Mouse (Mus musculus) myocyte (in vitro differentiated cells): ENCODE results near the gene Shank2. TPM values are rescaled to one million over a fixed set of nuclear protein-coding genes. Genes with fewer than 3 reads are reported as not detected.

ENCODE experiments used
- H3K27me3 ChIP-seq: one replicate; pipeline ENCODE4 v1.6.1; 2011; ENCODE audit not compliant: control insufficient read depth, insufficient read depth, insufficient read length
- H3K36me3 ChIP-seq: one replicate; pipeline ENCODE4 v1.6.1; 2011; ENCODE audit not compliant: control insufficient read depth, insufficient read depth
- H3K4me2 ChIP-seq: one replicate; pipeline ENCODE4 v1.6.1; 2011; ENCODE audit warnings: low read depth, control low read depth
- H3K4me3 ChIP-seq: one replicate; pipeline ENCODE4 v1.5.1; 2011; ENCODE audit warnings: mild to moderate bottlenecking, control low read depth, moderate library complexity
- H3K79me2 ChIP-seq: one replicate; pipeline ENCODE4 v1.6.1; 2011; ENCODE audit not compliant: control insufficient read depth, insufficient read depth
- H3ac ChIP-seq: one replicate; pipeline ENCODE4 v1.6.1; 2011; ENCODE audit not compliant: control insufficient read depth, insufficient read length
- CEBPB ChIP-seq: IDR thresholded peaks from 2 replicates; pipeline ENCODE4 v1.6.1; 2011; ENCODE audit warnings: mild to moderate bottlenecking, moderate library complexity; ENCODE audit not compliant: poor library complexity, insufficient read depth, severe bottlenecking
- E2F4 ChIP-seq: IDR thresholded peaks from one replicate; pipeline ENCODE4 v1.6.1; 2011; ENCODE audit warnings: mild to moderate bottlenecking, control low read depth, moderate library complexity; ENCODE audit not compliant: insufficient read depth
- MAX ChIP-seq: IDR thresholded peaks from one replicate; pipeline ENCODE4 v1.6.1; 2011; ENCODE audit warnings: low read depth, mild to moderate bottlenecking, control low read depth
- MYOD1 ChIP-seq, 3 experiments: IDR thresholded peaks; one replicate each; pipeline ENCODE4 v1.6.1; 2011; ENCODE audit warnings: control low read depth in 2 of 3, low read depth in 2 of 3, mild to moderate bottlenecking in 2 of 3, moderate library complexity in 1 of 3; ENCODE audit not compliant: insufficient read length in 2 of 3, control insufficient read depth in 1 of 3
- MYOG ChIP-seq, 3 experiments: IDR thresholded peaks; one replicate each; pipeline ENCODE4 v1.6.1; 2011; ENCODE audit warnings: control low read depth in 2 of 3, low read depth in 2 of 3, mild to moderate bottlenecking in 2 of 3; ENCODE audit not compliant: insufficient read length in 2 of 3, control insufficient read depth in 1 of 3, insufficient read depth in 1 of 3
- POLR2A ChIP-seq: IDR thresholded peaks from one replicate; pipeline ENCODE4 v1.6.1; 2011; ENCODE audit warnings: low read depth, mild to moderate bottlenecking, control low read depth, moderate library complexity; ENCODE audit not compliant: insufficient read length
- POLR2AphosphoS2 ChIP-seq: IDR thresholded peaks from one replicate; pipeline ENCODE4 v1.6.1; 2011; ENCODE audit warnings: low read depth, control low read depth; ENCODE audit not compliant: insufficient read length
- REST ChIP-seq: IDR thresholded peaks from one replicate; pipeline ENCODE4 v1.6.1; 2011; ENCODE audit warnings: mild to moderate bottlenecking, control low read depth, moderate library complexity; ENCODE audit not compliant: insufficient read depth, insufficient read length
- SRF ChIP-seq: IDR thresholded peaks from one replicate; pipeline ENCODE4 v1.6.1; 2011; ENCODE audit warnings: low read depth; ENCODE audit not compliant: control insufficient read depth, insufficient read length
- TCF12 ChIP-seq: IDR thresholded peaks from one replicate; pipeline ENCODE4 v1.6.1; 2011; ENCODE audit warnings: mild to moderate bottlenecking, control low read depth; ENCODE audit not compliant: poor library complexity, insufficient read depth, severe bottlenecking
- TCF3 ChIP-seq: IDR thresholded peaks from one replicate; pipeline ENCODE4 v1.6.1; 2011; ENCODE audit warnings: low read depth, control low read depth; ENCODE audit not compliant: insufficient read length
- USF1 ChIP-seq: IDR thresholded peaks from one replicate; pipeline ENCODE4 v1.6.1; 2011; ENCODE audit warnings: low read depth, mild to moderate bottlenecking, control low read depth, moderate library complexity
- polyA plus RNA-seq: library from polyadenylated mRNA; unstranded; fragments of >200 nt; fragmentation: generic; extraction: Trizol; gene quantifications from one replicate; pipeline ENCODE4 v1.2.1, GENCODE M21; 2012; ENCODE audit warnings: missing spikeins

The Shank2 gene
- polyA plus RNA-seq, 1 experiment, result 0.07 TPM

DNA sequence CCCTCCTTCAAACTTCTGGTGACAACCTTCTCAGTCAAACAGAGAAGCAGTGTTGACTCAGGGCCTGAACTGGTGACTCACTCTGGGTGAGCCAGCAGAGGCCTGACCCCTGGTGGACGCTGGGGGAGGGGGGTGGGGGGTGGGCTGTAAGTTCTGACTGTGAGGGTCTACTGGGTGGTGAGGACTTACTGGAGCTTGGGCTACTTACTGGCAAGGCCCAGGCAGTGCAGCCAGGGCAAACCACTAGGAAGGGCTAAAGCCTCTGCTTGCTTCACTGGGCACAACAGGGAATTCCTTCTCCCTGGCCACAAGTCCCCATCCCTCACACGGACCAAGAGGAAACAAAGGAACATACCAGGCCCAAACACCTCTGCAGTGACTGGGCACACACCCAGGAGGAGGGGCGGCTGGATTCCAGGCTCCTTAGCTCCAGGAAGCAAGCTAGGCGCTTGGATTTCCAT, 467.5 kb downstream of the Shank2 start:
- H3K79me2 ChIP-seq, result peaks cover 49% of the 10 kb centered on the region
- H3K27me3 ChIP-seq, result no peaks in the 10 kb centered on the region
- peak overlapping the region; percentile 92 for H3K4me2 ChIP-seq

DNA sequence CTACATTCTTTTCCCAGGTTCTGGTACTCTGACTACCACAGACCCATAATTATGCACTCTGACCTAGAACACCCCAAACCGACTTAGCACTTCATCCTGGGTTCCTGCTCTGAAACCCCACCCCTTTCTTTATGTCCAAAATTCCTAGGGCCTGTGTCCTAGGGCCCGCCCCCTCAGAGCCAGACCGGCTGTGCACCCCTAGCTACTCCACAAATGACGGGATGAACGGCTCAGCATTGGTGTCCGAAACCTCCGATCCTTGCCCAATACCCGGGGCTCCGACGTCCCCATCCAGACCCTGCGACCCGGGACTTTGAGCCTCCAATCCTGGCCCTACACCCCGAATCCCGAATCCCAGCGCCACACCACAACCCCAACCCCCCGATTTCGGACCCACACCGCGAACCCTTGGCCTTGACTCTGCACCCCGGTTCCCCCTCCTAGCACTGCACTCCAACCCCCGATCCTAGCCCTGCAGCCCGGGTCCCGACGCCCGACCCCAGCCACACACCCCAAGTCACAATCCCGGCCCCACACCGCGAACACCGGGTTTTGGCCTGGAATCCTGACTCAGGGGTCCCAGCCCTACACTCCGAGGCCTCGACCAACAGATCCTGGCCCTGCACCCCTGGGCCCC, 468.3 kb downstream of the Shank2 start:
- H3K4me3 ChIP-seq, result peak overlapping the region; percentile 88
- peaks cover 9% of the 10 kb centered on the region for H3K36me3 ChIP-seq
- TF ChIP-seq E2F4, result no peak
- TF ChIP-seq POLR2A, result no peak
- no peak for TF ChIP-seq TCF3
- no peak for TF ChIP-seq TCF12
- TF ChIP-seq MYOD1 (IDR thresholded peaks at IDR 0.05; ENCODE audit: control insufficient read depth in 1 of 3, insufficient read length in 2 of 3, low read depth in 2 of 3), result no peak
- no peaks in the 10 kb centered on the region for H3K27me3 ChIP-seq
- peaks cover 49% of the 10 kb centered on the region for H3K79me2 ChIP-seq
- peak overlapping the region; percentile 95 for H3ac ChIP-seq
- H3K4me2 ChIP-seq, result peak overlapping the region; percentile 92

More for the DNA sequence above, 467.5 kb downstream of the Shank2 start:
- peak overlapping the region; percentile 95 for H3ac ChIP-seq
- H3K36me3 ChIP-seq, result peaks cover 17% of the 10 kb centered on the region
- H3K4me3 ChIP-seq, result peak overlapping the region; percentile 88
- TF ChIP-seq POLR2AphosphoS2, result no peak
- TF ChIP-seq MAX, result no peak
- no peak for TF ChIP-seq TCF12
- no peak for TF ChIP-seq POLR2A
- no peak for TF ChIP-seq MYOG (IDR thresholded peaks at IDR 0.05; ENCODE audit: control insufficient read depth in 1 of 3, insufficient read depth in 1 of 3, insufficient read length in 2 of 3, low read depth in 2 of 3)
- TF ChIP-seq SRF, result no peak
- TF ChIP-seq MYOD1 (IDR thresholded peaks at IDR 0.05; ENCODE audit: control insufficient read depth in 1 of 3, insufficient read length in 2 of 3, low read depth in 2 of 3), result no peak
- no peak for TF ChIP-seq REST

DNA sequence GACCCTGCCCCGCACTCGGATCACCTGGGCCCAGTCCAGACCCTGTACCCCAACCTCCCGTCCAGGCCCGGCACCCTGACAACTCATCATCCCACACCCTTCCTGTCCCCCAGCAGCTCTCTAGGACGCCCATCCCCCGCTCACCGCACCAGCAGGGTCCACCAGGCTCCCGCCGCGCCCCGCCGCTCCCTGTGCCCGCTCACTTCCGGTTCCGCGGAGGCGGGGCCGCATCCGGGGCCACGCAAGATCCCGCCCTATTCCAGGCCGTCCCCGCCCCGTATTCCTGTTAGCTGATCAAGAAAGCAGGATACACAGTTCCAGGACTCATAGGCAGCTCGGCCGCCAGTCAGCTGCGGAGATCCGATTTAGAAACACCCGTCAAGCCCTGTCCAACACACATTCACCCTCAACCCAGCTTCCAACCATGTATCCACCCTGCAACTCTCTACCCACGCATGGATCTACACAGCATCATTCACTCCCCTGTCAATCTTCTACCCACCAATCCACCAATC, 468.9 kb downstream of the Shank2 start, which contains the start of gene Cttn:
TSS of gene Cttn (minus strand) at position 465 of the 515 bp plus-strand sequence.
- peak within 1 kb of the TSS; percentile 95 for H3ac ChIP-seq
- peaks cover 44% of the 10 kb centered on the region for H3K79me2 ChIP-seq
- peak within 1 kb of the TSS; percentile 92 for H3K4me2 ChIP-seq
- peak; percentile 90 for TF ChIP-seq POLR2A
- no peak for TF ChIP-seq E2F4
- TF ChIP-seq POLR2AphosphoS2, result peak; percentile 88
- H3K4me3 ChIP-seq, result peak within 1 kb of the TSS; percentile 88
- H3K27me3 ChIP-seq, result no peaks in the 10 kb centered on the region
- H3K36me3 ChIP-seq, result peaks cover 4% of the 10 kb centered on the region

GRCm38 (mm10) chr7:144471103-144471502, 469.4 kb downstream of the Shank2 start:
- Histone ChIP-seq H3K4me2 (peak overlapping the region; percentile 63), H3K4me3 (peak overlapping the region; percentile 88), H3K36me3 (no peaks in the 10 kb centered on the region), H3ac (peak overlapping the region; percentile 95), H3K27me3 (no peaks in the 10 kb centered on the region), H3K79me2 (peaks cover 41% of the 10 kb centered on the region)
- TF ChIP-seq POLR2AphosphoS2, result no peak
- TF ChIP-seq TCF12, result no peak
- no peak for TF ChIP-seq REST
- no peak for TF ChIP-seq MYOG (IDR thresholded peaks at IDR 0.05; ENCODE audit: control insufficient read depth in 1 of 3, insufficient read depth in 1 of 3, insufficient read length in 2 of 3, low read depth in 2 of 3)
- no peak for TF ChIP-seq E2F4
- TF ChIP-seq SRF, result no peak
- TF ChIP-seq MYOD1 (IDR thresholded peaks at IDR 0.05; ENCODE audit: control insufficient read depth in 1 of 3, insufficient read length in 2 of 3, low read depth in 2 of 3), result no peak
- TF ChIP-seq MAX, result no peak
- no peak for TF ChIP-seq TCF3
- TF ChIP-seq POLR2A, result no peak
- TF ChIP-seq CEBPB, result no peak
- no peak for TF ChIP-seq USF1

- Histone ChIP-seq H3ac (no peak overlapping the region), H3K36me3 (no peaks in the 10 kb centered on the region), H3K4me3 (no peak overlapping the region), H3K27me3 (no peaks in the 10 kb centered on the region), H3K79me2 (peaks cover 18% of the 10 kb centered on the region), H3K4me2 (no peak overlapping the region)
- TF ChIP-seq SRF (no peak), E2F4 (no peak), USF1 (no peak), POLR2A (no peak), REST (no peak), CEBPB (no peak), MAX (no peak)
Measured at GRCm38 (mm10) chr7:144473486-144473885, 471.8 kb downstream of the Shank2 start.

Other genes with a start within 250 kb of the Shank2 start
- gene Osbpl5, start 244.9 kb upstream of the Shank2 start, polyA plus RNA-seq, result 49.6 TPM
- not detected for gene Mrgprg, start 234.9 kb upstream of the Shank2 start, polyA plus RNA-seq
- gene Mrgpre, start 217.4 kb upstream of the Shank2 start, polyA plus RNA-seq, result 1.9 TPM
- gene Nadsyn1, start 179.1 kb upstream of the Shank2 start, polyA plus RNA-seq, result 5.7 TPM
- 107 TPM for gene Dhcr7, start 178.8 kb upstream of the Shank2 start, polyA plus RNA-seq
- not detected for gene Gm498, start 135.1 kb upstream of the Shank2 start, polyA plus RNA-seq